Mouse (Mus musculus) heart, postnatal 4 days (tissue): Measurements from ENCODE around the gene Tcp11. TPM values are rescaled to one million over a fixed set of nuclear protein-coding genes. Genes with fewer than 3 reads are reported as not detected.

Source experiments
- DNase-seq: peaks from one replicate; pipeline ENCODE4 v3.0.0; 2021
- total RNA-seq, 2 experiments: library from RNA; stranded (reverse); gene quantifications; 2 replicates each; pipeline ENCODE4 v1.2.3; 2021

The Tcp11 gene
- total RNA-seq, 2 experiments from 2014 or later: 0.14 TPM; not detected in 1

GRCm38 (mm10) chr17:28036813-28037756 is 43.4 kb downstream of the Tcp11 start:
- DNase-seq: no peak

GRCm38 (mm10) chr17:28034986-28035385 is 45.5 kb downstream of the Tcp11 start:
- DNase-seq: no peak

- DNase-seq: no peak
These were observed 47.3 kb downstream of the Tcp11 start for GRCm38 (mm10) chr17:28033046-28033580.

GRCm38 (mm10) chr17:28032219-28032618 is 48.2 kb downstream of the Tcp11 start:
- DNase-seq: no peak

GRCm38 (mm10) chr17:28031281-28031941 is 49.0 kb downstream of the Tcp11 start:
- no peak for DNase-seq

- no peak for DNase-seq
These were observed 50.0 kb downstream of the Tcp11 start for GRCm38 (mm10) chr17:28030446-28030845.

- no peak for DNase-seq
These were observed 51.1 kb downstream of the Tcp11 start for GRCm38 (mm10) chr17:28029308-28029707.

- no peak for DNase-seq
These were observed 52.2 kb downstream of the Tcp11 start for GRCm38 (mm10) chr17:28028236-28028635.

- DNase-seq: no peak
These were observed 53.2 kb downstream of the Tcp11 start for GRCm38 (mm10) chr17:28027197-28027596.

GRCm38 (mm10) chr17:28026111-28026872 is 54.1 kb downstream of the Tcp11 start:
- peak; percentile 70 for DNase-seq

GRCm38 (mm10) chr17:28025541-28025961 is 54.9 kb downstream of the Tcp11 start:
- no peak for DNase-seq

GRCm38 (mm10) chr17:28022854-28023655 is 57.4 kb downstream of the Tcp11 start:
- DNase-seq: no peak

GRCm38 (mm10) chr17:28021911-28022310 is 58.5 kb downstream of the Tcp11 start:
- DNase-seq: peak; percentile 56

- DNase-seq: no peak
These were observed 60.4 kb downstream of the Tcp11 start for GRCm38 (mm10) chr17:28019785-28020696.

- no peak for DNase-seq
These were observed 61.7 kb downstream of the Tcp11 start for GRCm38 (mm10) chr17:28018776-28019175.

GRCm38 (mm10) chr17:28018344-28018743 is 62.1 kb downstream of the Tcp11 start:
- DNase-seq: no peak
